Mouse (Mus musculus) MEL (cell line): ENCODE measurements around the gene Tbcd. TPM values are rescaled to one million over a fixed set of nuclear protein-coding genes. Genes with fewer than 3 reads are reported as not detected.

ENCODE experiments used
- DNase-seq: peaks from one replicate; pipeline ENCODE4 v3.0.0; 2011; ENCODE audit warnings: low read depth, low spot score
- H3K27ac ChIP-seq: 2 replicates; pipeline ENCODE4 v1.5.1; 2012; ENCODE audit warnings: low read depth, mild to moderate bottlenecking, control low read depth, low read length, moderate library complexity; ENCODE audit not compliant: control insufficient read depth
- H3K27me3 ChIP-seq, 2 experiments: fragments of 150-350 bp in 1 of 2; sonication (generic) in 1 of 2; 2 replicates each; pipeline ENCODE4 v1.6.1; 2012; ENCODE audit warnings: low read length in 2 of 2, mild to moderate bottlenecking in 2 of 2, improper control_type of control experiment in 1 of 2, moderate library complexity in 1 of 2; ENCODE audit not compliant: insufficient read depth in 2 of 2, control insufficient read depth in 1 of 2
- H3K36me3 ChIP-seq, 2 experiments: 2 replicates each; pipeline ENCODE4 v1.6.1; 2012 to 2014; ENCODE audit warnings: low read length in 2 of 2, improper control_type of control experiment in 1 of 2, inconsistent platforms in 1 of 2, mild to moderate bottlenecking in 1 of 2; ENCODE audit not compliant: insufficient read depth in 2 of 2, control insufficient read depth in 1 of 2
- H3K4me1 ChIP-seq, 2 experiments: fragments of 150-350 bp in 1 of 2; sonication (generic) in 1 of 2; 2 replicates each; pipeline ENCODE4 v1.6.1; 2012; ENCODE audit warnings: low read length in 2 of 2, improper control_type of control experiment in 1 of 2, mild to moderate bottlenecking in 1 of 2; ENCODE audit not compliant: insufficient read depth in 2 of 2, control insufficient read depth in 1 of 2
- H3K4me3 ChIP-seq, 2 experiments: fragments of 150-350 bp in 1 of 2; sonication (generic) in 1 of 2; 2 replicates each; pipeline ENCODE4 v1.5.1; 2012; ENCODE audit warnings: low read depth in 2 of 2, low read length in 2 of 2, mild to moderate bottlenecking in 2 of 2, moderate library complexity in 2 of 2, control low read depth in 1 of 2, improper control_type of control experiment in 1 of 2; ENCODE audit not compliant: control insufficient read depth in 1 of 2, insufficient read depth in 1 of 2
- H3K79me2 ChIP-seq: 2 replicates; pipeline ENCODE4 v1.6.1; 2012; ENCODE audit warnings: mild to moderate bottlenecking, low read length, moderate library complexity; ENCODE audit not compliant: control insufficient read depth, poor library complexity, insufficient read depth
- H3K9ac ChIP-seq: 2 replicates; pipeline ENCODE4 v1.6.1; 2012; ENCODE audit warnings: low read depth, mild to moderate bottlenecking, control low read depth, low read length, moderate library complexity; ENCODE audit not compliant: control insufficient read depth, poor library complexity, severe bottlenecking
- H3K9me3 ChIP-seq: fragments of 150-350 bp; sonication (generic); replicated peaks from 2 replicates; pipeline ENCODE4 v1.6.1; 2012; ENCODE audit warnings: mild to moderate bottlenecking, low read length, improper control_type of control experiment, moderate library complexity; ENCODE audit not compliant: insufficient read depth
- CTCF ChIP-seq, 3 experiments: IDR thresholded peaks in 2 of 3; conservative IDR thresholded peaks in 1 of 3; 2 replicates each; pipeline ENCODE4 v1.5.1; 2011 to 2012; ENCODE audit warnings: low read length in 3 of 3, low read depth in 2 of 3, mild to moderate bottlenecking in 2 of 3, improper control_type of control experiment in 1 of 3, inconsistent platforms in 1 of 3, mixed read lengths in 1 of 3, moderate library complexity in 1 of 3; ENCODE audit not compliant: control insufficient read depth in 1 of 3, insufficient read depth in 1 of 3, poor library complexity in 1 of 3, severe bottlenecking in 1 of 3
- ELF1 ChIP-seq: IDR thresholded peaks from 2 replicates; pipeline ENCODE4 v1.6.1; 2014; ENCODE audit warnings: low read depth, mild to moderate bottlenecking, inconsistent platforms, low read length, improper control_type of control experiment, moderate library complexity
- JUND ChIP-seq: IDR thresholded peaks from 2 replicates; pipeline ENCODE4 v1.6.1; 2011; ENCODE audit warnings: low read depth, mild to moderate bottlenecking, improper control_type of control experiment, low read length
- KAT2A ChIP-seq: conservative IDR thresholded peaks from 2 replicates; pipeline ENCODE4 v1.6.1; 2012; ENCODE audit warnings: low read depth, low read length, improper control_type of control experiment, inconsistent platforms
- MAZ ChIP-seq: IDR thresholded peaks from 2 replicates; pipeline ENCODE4 v1.6.1; 2012; ENCODE audit warnings: low read depth, mild to moderate bottlenecking, inconsistent platforms, low read length, improper control_type of control experiment
- MEF2A ChIP-seq: IDR thresholded peaks from 2 replicates; pipeline ENCODE4 v1.6.1; 2014; ENCODE audit warnings: low read depth, mild to moderate bottlenecking, inconsistent platforms, low read length, improper control_type of control experiment; ENCODE audit not compliant: poor library complexity, insufficient replicate concordance, severe bottlenecking; ENCODE audit errors: extremely low read depth
- MYC ChIP-seq: IDR thresholded peaks from 2 replicates; pipeline ENCODE4 v1.6.1; 2011; ENCODE audit warnings: low read depth, mild to moderate bottlenecking, low read length, improper control_type of control experiment, moderate library complexity
- NELFE ChIP-seq: IDR thresholded peaks from 2 replicates; pipeline ENCODE4 v1.6.1; 2011; ENCODE audit warnings: low read depth, low read length, improper control_type of control experiment
- NRF1 ChIP-seq: IDR thresholded peaks from 2 replicates; pipeline ENCODE4 v1.6.1; 2014; ENCODE audit warnings: low read depth, mild to moderate bottlenecking, inconsistent platforms, low read length, improper control_type of control experiment, moderate library complexity; ENCODE audit not compliant: poor library complexity, insufficient read depth, severe bottlenecking
- POLR2AphosphoS2 ChIP-seq: IDR thresholded peaks from 2 replicates; pipeline ENCODE4 v1.6.1; 2011; ENCODE audit warnings: low read length, improper control_type of control experiment
- RAD21 ChIP-seq: IDR thresholded peaks from 2 replicates; pipeline ENCODE4 v1.6.1; 2011; ENCODE audit warnings: mild to moderate bottlenecking, low read depth, low read length, improper control_type of control experiment
- SMC3 ChIP-seq: IDR thresholded peaks from 2 replicates; pipeline ENCODE4 v1.6.1; 2011; ENCODE audit warnings: low read depth, low read length, improper control_type of control experiment
- TAL1 ChIP-seq: IDR thresholded peaks from 2 replicates; pipeline ENCODE4 v1.6.1; 2012; ENCODE audit warnings: mild to moderate bottlenecking, inconsistent platforms, low read length, moderate library complexity, mixed read lengths
- TBP ChIP-seq: IDR thresholded peaks from 2 replicates; pipeline ENCODE4 v1.8.0; 2011; ENCODE audit warnings: low read depth, low read length, improper control_type of control experiment
- TCF12 ChIP-seq: IDR thresholded peaks from 2 replicates; pipeline ENCODE4 v1.6.1; 2014; ENCODE audit warnings: low read depth, mild to moderate bottlenecking, inconsistent platforms, low read length, improper control_type of control experiment, moderate library complexity
- ZNF384 ChIP-seq: IDR thresholded peaks from 2 replicates; pipeline ENCODE4 v1.6.1; 2012; ENCODE audit warnings: low read depth, mild to moderate bottlenecking, inconsistent platforms, low read length, improper control_type of control experiment
- polyA plus RNA-seq, 2 experiments: library from polyadenylated mRNA; stranded (reverse) in 1 of 2; unstranded in 1 of 2; fragments of >175 nt in 1 of 2; fragments of >200 nt in 1 of 2; gene quantifications; 2 replicates each; pipeline versions ENCODE4 v1.2.1 to v1.2.4; 2012; ENCODE audit warnings: low replicate concordance in 2 of 2, low read depth in 1 of 2; ENCODE audit not compliant: insufficient read length in 2 of 2, insufficient read depth in 1 of 2, missing spikeins in 1 of 2
- total RNA-seq: library from RNA; depleted of rRNA; stranded (reverse); fragments of 300-350 nt; gene quantifications from 2 replicates; pipeline ENCODE4 v1.2.3, GENCODE M21; 2012

The Tbcd gene
- total and polyA plus RNA-seq, 3 experiments = 50.0 to 65.3 TPM; not detected in 1

GRCm38 (mm10) chr11:121647321-121647720 is 195.6 kb downstream of the Tbcd start:
- no peaks in the 10 kb centered on the region for H3K4me1 ChIP-seq
- TF ChIP-seq TAL1 (no peak), KAT2A (no peak), TCF12 (no peak), MAZ (no peak), TBP (no peak), MYC (no peak)
- TF ChIP-seq, all 39 proteins: peak for 0
- H3K9ac ChIP-seq = no peak overlapping the region
- no peaks in the 10 kb centered on the region for H3K79me2 ChIP-seq
- no peak overlapping the region for H3K27ac ChIP-seq
- H3K4me3 ChIP-seq = no peak overlapping the region
- H3K9me3 ChIP-seq = no peaks in the 10 kb centered on the region
- no peaks in the 10 kb centered on the region for H3K27me3 ChIP-seq
- no peak for DNase-seq
- no peaks in the 10 kb centered on the region; a peak in 1 of 4 replicates for H3K36me3 ChIP-seq

GRCm38 (mm10) chr11:121648166-121648565 is 196.4 kb downstream of the Tbcd start:
- Histone ChIP-seq H3K4me3 (no peak overlapping the region), H3K9ac (no peak overlapping the region), H3K27me3 (no peaks in the 10 kb centered on the region), H3K36me3 (no peaks in the 10 kb centered on the region; a peak in 1 of 4 replicates), H3K4me1 (no peaks in the 10 kb centered on the region), H3K79me2 (no peaks in the 10 kb centered on the region), H3K27ac (no peak overlapping the region), H3K9me3 (no peaks in the 10 kb centered on the region)
- no peak for TF ChIP-seq ZNF384
- TF ChIP-seq POLR2AphosphoS2 = no peak
- TF ChIP-seq CTCF (IDR thresholded peaks at IDR 0.05 in 2 of 3, conservative IDR thresholded peaks at IDR 0.05 in 1 of 3; ENCODE audit: control insufficient read depth in 1 of 3, insufficient read depth in 1 of 3, low read depth in 2 of 3, low read length in 3 of 3, poor library complexity in 1 of 3, severe bottlenecking in 1 of 3) = no peak
- TF ChIP-seq MYC = no peak
- no peak for TF ChIP-seq NELFE
- TF ChIP-seq MEF2A = no peak
- no peak for TF ChIP-seq ELF1
- TF ChIP-seq JUND = no peak
- no peak for TF ChIP-seq NRF1
- DNase-seq = no peak

DNA sequence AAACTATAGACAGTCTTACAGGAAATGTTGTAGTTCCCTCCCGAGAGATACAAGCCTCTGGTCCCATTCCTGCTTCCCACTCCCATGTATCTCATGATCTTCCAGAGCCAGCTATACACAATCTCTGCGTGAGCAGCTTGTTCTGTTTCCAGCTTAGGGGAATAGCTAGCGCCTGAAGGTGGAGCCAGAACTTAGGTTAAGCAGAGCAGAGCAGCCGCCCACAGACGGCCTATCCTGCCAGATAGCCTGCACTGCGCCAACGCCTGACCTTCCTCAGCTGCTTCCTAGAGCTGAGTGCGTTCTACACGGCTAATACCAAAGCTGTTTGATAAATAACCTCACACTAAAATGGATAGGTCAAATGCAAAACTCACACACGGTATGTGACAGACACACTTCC is 198.2 kb downstream of the Tbcd start:
- DNase-seq = no peak
- Histone ChIP-seq H3K9me3 (no peaks in the 10 kb centered on the region), H3K27ac (no peak overlapping the region), H3K4me3 (no peak overlapping the region), H3K4me1 (no peaks in the 10 kb centered on the region), H3K9ac (no peak overlapping the region), H3K27me3 (no peaks in the 10 kb centered on the region), H3K79me2 (no peaks in the 10 kb centered on the region), H3K36me3 (no peaks in the 10 kb centered on the region; a peak in 2 of 4 replicates)
- TF ChIP-seq SMC3 (peak; percentile 23; the same call in 1 of the 2 replicates), RAD21 (peak; percentile 17), CTCF (IDR thresholded peaks at IDR 0.05 in 2 of 3, conservative IDR thresholded peaks at IDR 0.05 in 1 of 3; ENCODE audit: control insufficient read depth in 1 of 3, insufficient read depth in 1 of 3, low read depth in 2 of 3, low read length in 3 of 3, poor library complexity in 1 of 3, severe bottlenecking in 1 of 3) (peak in 2 of 3 experiments; percentile 16 to 20; a peak in 3 of 6 replicates), MAZ (no peak)
